Mouse (Mus musculus) heart, adult 2 months (tissue): ENCODE results near the gene Qtrt2. TPM values are rescaled to one million over a fixed set of nuclear protein-coding genes. Genes with fewer than 3 reads are reported as not detected.

Experiments
- DNase-seq, 2 experiments: peaks; one replicate each; pipeline ENCODE4 v3.0.0; 2021
- H3K27ac ChIP-seq: fragments of 200-600 bp; 2 replicates; pipeline ENCODE4 v1.8.1; 2022
- H3K27me3 ChIP-seq: fragments of 200-500 bp; 2 replicates; pipeline ENCODE4 v1.6.1; 2012; ENCODE audit warnings: mild to moderate bottlenecking, low read length, inconsistent platforms, mixed read lengths; ENCODE audit not compliant: control insufficient read depth, insufficient read depth
- H3K36me3 ChIP-seq: fragments of 200-500 bp; 2 replicates; pipeline ENCODE4 v1.6.1; 2012; ENCODE audit warnings: low read length, inconsistent platforms; ENCODE audit not compliant: control insufficient read depth, insufficient read depth
- H3K4me1 ChIP-seq: fragments of 200-500 bp; 2 replicates; pipeline ENCODE4 v1.6.1; 2011; ENCODE audit warnings: low read length; ENCODE audit not compliant: control insufficient read depth, insufficient read depth
- H3K4me3 ChIP-seq: fragments of 200-600 bp; 2 replicates; pipeline ENCODE4 v1.8.1; 2022
- H3K79me2 ChIP-seq: fragments of 200-500 bp; replicated peaks from 2 replicates; pipeline ENCODE4 v1.6.1; 2012; ENCODE audit warnings: mild to moderate bottlenecking, inconsistent platforms, low read length, moderate library complexity, mixed read lengths; ENCODE audit not compliant: control insufficient read depth, insufficient read depth
- H3K9ac ChIP-seq: fragments of 200-500 bp; 2 replicates; pipeline ENCODE4 v1.6.1; 2012; ENCODE audit warnings: low read depth, mild to moderate bottlenecking, control low read depth, inconsistent platforms, low read length, mixed read lengths
- CTCF ChIP-seq: fragments of 200-600 bp; IDR thresholded peaks from 2 replicates; pipeline ENCODE4 v1.8.1; 2022; ENCODE audit warnings: antibody characterized with exemption, mild to moderate bottlenecking, moderate library complexity
- EP300 ChIP-seq: fragments of 200-500 bp; IDR thresholded peaks from 2 replicates; pipeline ENCODE4 v1.6.1; 2011; ENCODE audit warnings: low read depth, low read length, control low read depth; ENCODE audit not compliant: insufficient read depth
- POLR2A ChIP-seq: fragments of 200-500 bp; IDR thresholded peaks from 2 replicates; pipeline ENCODE4 v1.6.1; 2011; ENCODE audit warnings: mild to moderate bottlenecking, low read depth, low read length, control low read depth; ENCODE audit not compliant: insufficient read depth
- WGBS: fragments of 180-500 bp; shearing (Covaris S2); methylation state at CpG from one replicate; pipeline ENCODE4 v1.1.7; 2018; 5-methylcytosine and 5-hydroxymethylcytosine counted together
- intact Hi-C: fragments of 180-260 bp; cut with DNase I; formaldehyde crosslinking; loops from one replicate; pipeline ENCODE4 v1.15.1; 2025
- polyA plus RNA-seq: library from polyadenylated mRNA; depleted of rRNA; stranded (reverse); fragments of >200 nt; gene quantifications from 2 replicates; pipeline ENCODE4 v1.2.3, GENCODE M21; 2012
- total RNA-seq, 2 experiments: library from RNA; stranded (reverse); gene quantifications; 2 replicates each; pipeline ENCODE4 v1.2.3; 2021

Qtrt2 gene
- total and polyA plus RNA-seq, 3 experiments = 12.6 to 14.3 (median 13.0) TPM

GRCm38 (mm10) chr16:43951591-43951990, 25.0 kb upstream of the Qtrt2 start:
- H3K9ac ChIP-seq = no peak overlapping the region
- intact Hi-C loops = no loop called here
- H3K4me3 ChIP-seq = no peak overlapping the region
- no peaks in the 10 kb centered on the region for H3K79me2 ChIP-seq
- no peak overlapping the region for H3K27ac ChIP-seq
- H3K36me3 ChIP-seq = no peaks in the 10 kb centered on the region
- H3K4me1 ChIP-seq = no peaks in the 10 kb centered on the region
- no peaks in the 10 kb centered on the region for H3K27me3 ChIP-seq
- 66% methylated on average over 4 of the region's 4 CpGs for WGBS
- peak in 1 of 2 experiments; percentile 65 for DNase-seq
- TF ChIP-seq CTCF (no peak), EP300 (no peak), POLR2A (no peak)

GRCm38 (mm10) chr16:43945869-43946268, 19.3 kb upstream of the Qtrt2 start:
- intact Hi-C loops = no loop called here
- no peaks in the 10 kb centered on the region; the same call in 1 of the 2 replicates for H3K4me1 ChIP-seq
- H3K79me2 ChIP-seq = no peaks in the 10 kb centered on the region
- no peak overlapping the region for H3K27ac ChIP-seq
- no peak for DNase-seq
- no peaks in the 10 kb centered on the region for H3K27me3 ChIP-seq
- no peak overlapping the region for H3K4me3 ChIP-seq
- H3K36me3 ChIP-seq = no peaks in the 10 kb centered on the region
- TF ChIP-seq CTCF = no peak
- TF ChIP-seq POLR2A = no peak
- TF ChIP-seq EP300 = no peak
- 72% methylated on average over 3 of the region's 3 CpGs for WGBS
- H3K9ac ChIP-seq = no peak overlapping the region

DNA sequence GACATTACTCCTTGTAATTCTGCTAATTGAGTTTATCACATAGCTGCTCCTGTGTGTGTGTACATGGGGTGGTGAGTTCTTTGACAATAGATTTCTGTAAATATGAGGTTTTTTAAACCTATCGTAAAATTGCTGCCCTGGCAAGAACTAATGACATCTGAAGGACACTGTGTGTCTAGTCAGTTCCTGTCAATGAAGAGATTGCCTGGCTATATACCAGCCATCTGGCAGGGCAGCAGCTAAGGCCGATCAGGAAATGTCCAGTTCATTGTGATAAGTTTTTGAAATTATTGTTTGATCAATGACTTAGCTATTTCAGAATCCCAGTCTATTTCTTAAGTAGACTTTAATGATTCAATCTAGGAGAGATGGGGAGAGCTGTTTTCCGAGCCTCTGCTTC, 18.7 kb upstream of the Qtrt2 start:
- DNase-seq = no peak
- intact Hi-C loops = no loop called here
- Histone ChIP-seq H3K27me3 (no peaks in the 10 kb centered on the region), H3K36me3 (no peaks in the 10 kb centered on the region), H3K27ac (no peak overlapping the region), H3K4me1 (no peaks in the 10 kb centered on the region; the same call in 1 of the 2 replicates), H3K9ac (no peak overlapping the region), H3K4me3 (no peak overlapping the region), H3K79me2 (no peaks in the 10 kb centered on the region)
- TF ChIP-seq EP300 (no peak), POLR2A (no peak), CTCF (no peak)
- 83% methylated on average over 3 of the region's 3 CpGs for WGBS

GRCm38 (mm10) chr16:43940846-43941245, 14.2 kb upstream of the Qtrt2 start:
- H3K27ac ChIP-seq = no peak overlapping the region
- H3K9ac ChIP-seq = no peak overlapping the region
- WGBS = 93% methylated on average over 4 of the region's 4 CpGs
- DNase-seq = no peak
- H3K4me3 ChIP-seq = no peak overlapping the region
- no peaks in the 10 kb centered on the region; the same call in 1 of the 2 replicates for H3K4me1 ChIP-seq
- no peak for TF ChIP-seq EP300
- TF ChIP-seq CTCF = no peak
- no peak for TF ChIP-seq POLR2A
- no peaks in the 10 kb centered on the region for H3K27me3 ChIP-seq
- H3K36me3 ChIP-seq = no peaks in the 10 kb centered on the region
- no peaks in the 10 kb centered on the region for H3K79me2 ChIP-seq
- intact Hi-C loops = no loop called here

GRCm38 (mm10) chr16:43935892-43936291, 9.3 kb upstream of the Qtrt2 start:
- H3K4me1 ChIP-seq = no peaks in the 10 kb centered on the region; the same call in 1 of the 2 replicates
- H3K9ac ChIP-seq = no peak overlapping the region
- no peaks in the 10 kb centered on the region for H3K27me3 ChIP-seq
- no peak for DNase-seq
- no peaks in the 10 kb centered on the region for H3K79me2 ChIP-seq
- WGBS = 72% methylated on average over 3 of the region's 3 CpGs
- H3K4me3 ChIP-seq = no peak overlapping the region
- intact Hi-C loops = no loop called here
- H3K36me3 ChIP-seq = no peaks in the 10 kb centered on the region
- TF ChIP-seq CTCF = no peak
- TF ChIP-seq EP300 = no peak
- no peak for TF ChIP-seq POLR2A
- no peak overlapping the region for H3K27ac ChIP-seq

GRCm38 (mm10) chr16:43935367-43935766, 8.8 kb upstream of the Qtrt2 start:
- H3K27me3 ChIP-seq = no peaks in the 10 kb centered on the region
- no peaks in the 10 kb centered on the region for H3K36me3 ChIP-seq
- no peak overlapping the region for H3K27ac ChIP-seq
- no peak for TF ChIP-seq POLR2A
- WGBS = 47% methylated on average over 3 of the region's 3 CpGs
- no peak for DNase-seq
- H3K4me1 ChIP-seq = no peaks in the 10 kb centered on the region; the same call in 1 of the 2 replicates
- intact Hi-C loops = no loop called here
- no peak overlapping the region for H3K9ac ChIP-seq
- H3K4me3 ChIP-seq = no peak overlapping the region
- H3K79me2 ChIP-seq = no peaks in the 10 kb centered on the region
